Mouse (Mus musculus) B cell, adult 67 days (primary cell): ENCODE measurements around the gene Hopx. TPM values are rescaled to one million over a fixed set of nuclear protein-coding genes. Genes with fewer than 3 reads are reported as not detected.

ENCODE experiments used
- total RNA-seq, 2 experiments: library from RNA; stranded (reverse); gene quantifications; 4 replicates each; pipeline ENCODE4 v1.2.4; 2023

The Hopx gene
- 10 to 100 TPM; 19.7 to 22.7 TPM for total RNA-seq

DNA sequence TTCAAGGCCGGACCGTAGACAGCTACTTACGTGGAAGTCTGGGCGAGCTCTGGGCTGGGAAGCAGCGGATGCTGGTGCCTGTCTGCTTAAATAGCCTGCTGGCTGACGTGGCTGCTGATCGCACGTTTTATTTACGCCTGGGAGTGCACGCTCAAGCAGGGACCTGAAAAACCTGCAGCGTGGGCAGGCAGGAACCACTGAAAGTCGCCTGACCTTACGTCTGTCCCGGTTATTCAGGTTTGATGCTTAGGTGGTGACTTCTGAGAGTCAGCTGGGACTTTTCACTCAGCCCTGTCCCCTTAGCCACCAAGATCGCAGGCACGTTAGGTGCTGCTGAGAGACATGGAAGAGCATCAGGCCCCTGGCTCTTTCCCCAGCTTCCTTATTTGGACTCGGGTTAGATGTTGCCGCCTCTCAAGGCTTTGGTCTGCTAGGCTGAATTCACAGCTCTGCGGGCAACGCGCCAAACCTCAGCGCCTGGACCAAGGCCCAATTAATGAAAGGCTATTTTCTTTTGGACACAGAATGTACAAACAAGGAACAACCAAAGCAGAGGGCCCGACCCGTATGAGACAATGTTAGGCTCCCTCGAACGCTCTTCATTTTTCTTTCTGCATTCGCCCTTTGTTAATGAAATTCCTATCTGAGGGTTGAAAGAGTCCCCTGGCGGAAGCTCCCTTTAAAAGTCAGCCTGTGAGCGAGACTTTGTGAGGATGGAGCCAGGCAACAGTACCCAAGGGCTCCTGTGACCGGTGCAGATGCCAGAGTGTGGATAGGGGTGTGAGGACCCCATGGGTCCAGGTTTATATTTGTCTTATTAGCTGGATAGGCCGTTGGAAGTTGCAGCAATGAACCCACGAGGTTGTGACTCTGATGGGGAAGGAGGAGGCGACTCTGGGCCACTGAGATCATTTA is at the start of gene Hopx:
TSS of gene Hopx (minus strand) at position 305 of the 915 bp plus-strand sequence.

Other genes with a start within 250 kb of the Hopx start
- gene Aasdh, start 209.6 kb downstream of the Hopx start, total RNA-seq = 10 to 100 TPM; 35.4 to 49.2 TPM
- gene Paics, start 163.8 kb downstream of the Hopx start, total RNA-seq = 10 to 100 TPM; 81.6 to 96.1 TPM
- gene Ppat, start 163.5 kb downstream of the Hopx start, total RNA-seq = 10 to 100 TPM; 16.8 to 18.2 TPM
- gene Srp72, start 140.4 kb downstream of the Hopx start, total RNA-seq = 100 to 1,000 TPM; 136 to 144 TPM
- gene Arl9, start 111.1 kb downstream of the Hopx start, total RNA-seq = 1 to 10 TPM; 2.0 to 3.9 TPM
- not detected for gene Thegl, start 99.1 kb downstream of the Hopx start, total RNA-seq
- gene Spink2, start 96.3 kb upstream of the Hopx start, total RNA-seq = not detected
- 10 to 100 TPM; 61.3 to 72.9 TPM for gene Rest, start 150.4 kb upstream of the Hopx start, total RNA-seq
- gene Noa1, start 195.0 kb upstream of the Hopx start, total RNA-seq = 10 to 100 TPM; 24.0 to 37.5 TPM
- gene Polr2b, start 195.0 kb upstream of the Hopx start, total RNA-seq = 10 to 100 TPM; 68.6 to 75.1 TPM